Mouse (Mus musculus) small intestine, adult 2 months (tissue): ENCODE measurements around the gene Cdk2ap2.

Experiments used
- CTCF ChIP-seq: fragments of 200-500 bp; IDR thresholded peaks from 2 replicates; pipeline ENCODE4 v1.5.1; 2012; ENCODE audit warnings: low read depth, mild to moderate bottlenecking, control low read depth, inconsistent platforms, low read length, moderate library complexity, mixed read lengths; ENCODE audit not compliant: insufficient replicate concordance, insufficient read length; ENCODE audit errors: extremely low read depth
- POLR2A ChIP-seq: fragments of 200-500 bp; IDR thresholded peaks from 2 replicates; pipeline ENCODE4 v1.6.1; 2012; ENCODE audit warnings: low read depth, mild to moderate bottlenecking, control low read depth, inconsistent platforms, low read length, moderate library complexity

- TF ChIP-seq CTCF (peak; percentile 93; the same call in 1 of the 2 replicates), POLR2A (no peak)
These were observed 45.1 kb upstream of the Cdk2ap2 start for GRCm38 (mm10) chr19:4051741-4052515.
